Mouse (Mus musculus) adrenal gland, postnatal 25 days (tissue): ENCODE results near the gene Uba3. TPM values are rescaled to one million over a fixed set of nuclear protein-coding genes. Genes with fewer than 3 reads are reported as not detected.

Source experiments
- DNase-seq: peaks from one replicate; pipeline ENCODE4 v3.0.0; 2021; ENCODE audit warnings: mixed read lengths
- long read RNA-seq: library from polyadenylated mRNA; stranded (forward); transcript quantifications from one replicate; pipeline ENCODE4 v2.0.0, GENCODE M21; 2021
- total RNA-seq: library from RNA; stranded (reverse); gene quantifications from 2 replicates; pipeline ENCODE4 v1.2.3, GENCODE M21; 2021

Gene Uba3
- 59.7 and 61.6 TPM in 2 replicates for total RNA-seq
- long read RNA-seq, transcript Uba3-201 (18 exons, 2,257 nt): major isoform, 40 of 67 reads
- long read RNA-seq, transcript Uba3-202 (17 exons, 2,465 nt): minor isoform, 12 of 67 reads
- long read RNA-seq, partial matches to known transcripts: 7 of 67 reads
- long read RNA-seq, other reads (novel, unspliced or antisense): 6 of 67 reads

DNA sequence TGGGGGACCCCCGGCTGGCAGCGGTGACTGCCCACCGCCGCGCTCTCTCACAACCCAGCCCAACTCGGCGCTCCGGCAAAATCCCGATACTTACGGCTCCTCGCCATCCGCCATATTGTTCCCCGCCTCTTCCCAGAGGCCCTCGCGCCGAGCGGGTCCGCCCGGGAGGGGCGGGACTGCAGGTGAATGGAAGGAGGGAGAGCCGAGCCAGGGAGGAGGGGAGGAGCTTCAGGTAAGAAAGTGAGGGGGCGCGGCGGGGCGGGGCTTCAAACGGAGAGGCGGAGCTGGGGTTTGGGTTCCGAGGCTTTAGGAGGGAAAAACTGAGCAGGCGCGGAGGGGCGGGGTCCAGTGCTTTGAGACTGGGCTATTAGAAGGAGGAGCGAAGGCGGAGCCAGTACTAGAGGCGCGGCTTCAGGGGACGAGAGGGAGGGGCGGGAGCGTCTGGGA is at the start of gene Uba3:
Gene Uba3 (minus strand): TSS at position 209 of the 447 bp plus-strand sequence.
- peak; percentile 100 for DNase-seq

DNA sequence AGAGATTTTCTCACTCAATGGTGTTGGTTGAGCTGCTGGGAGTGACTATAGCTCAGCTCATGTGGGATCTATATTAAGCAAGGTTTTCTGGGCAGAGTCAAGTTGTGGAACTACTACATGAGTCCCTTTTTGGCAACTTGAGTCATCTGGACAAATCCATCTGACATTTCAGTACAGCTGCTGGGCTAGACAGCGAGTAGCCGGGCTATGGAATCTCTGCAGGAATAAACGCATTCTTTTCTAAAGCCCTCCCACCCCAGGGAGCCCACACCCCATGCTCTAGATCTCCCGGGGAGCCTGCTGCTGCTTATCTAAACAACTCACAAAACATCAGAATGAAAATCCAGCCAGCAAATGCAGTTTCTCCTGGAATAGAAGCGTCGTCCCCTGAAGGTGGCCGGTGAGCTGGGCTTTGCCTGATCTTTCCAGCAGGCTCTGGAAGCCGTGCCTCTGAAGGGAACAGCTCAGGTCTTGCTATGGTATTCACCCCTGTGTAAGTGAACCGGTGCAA is 47.3 kb upstream of the Uba3 start, which contains the start of gene Lmod3:
Gene Lmod3 (minus strand): TSS at position 49 of the 511 bp plus-strand sequence.
- DNase-seq: no peak

DNA sequence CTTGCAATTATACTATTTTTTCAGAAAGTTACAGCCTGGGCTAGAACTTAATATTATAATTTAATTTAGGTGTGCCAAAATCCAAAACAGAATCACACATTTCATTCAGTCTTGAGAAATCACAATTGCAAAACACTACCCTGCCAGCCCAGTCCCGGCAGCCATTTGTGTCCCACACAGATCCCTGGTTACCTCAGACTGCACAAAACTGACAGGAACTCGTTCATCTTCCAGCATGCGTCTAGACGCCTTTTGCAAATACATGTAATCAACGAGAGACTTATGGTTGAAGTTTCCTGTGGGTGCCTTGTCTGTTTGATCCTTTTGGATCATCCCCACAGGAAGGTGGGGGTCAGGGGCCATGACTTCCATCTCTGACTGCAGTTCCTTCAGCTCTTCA is 46.6 kb upstream of the Uba3 start:
- no peak for DNase-seq

DNA sequence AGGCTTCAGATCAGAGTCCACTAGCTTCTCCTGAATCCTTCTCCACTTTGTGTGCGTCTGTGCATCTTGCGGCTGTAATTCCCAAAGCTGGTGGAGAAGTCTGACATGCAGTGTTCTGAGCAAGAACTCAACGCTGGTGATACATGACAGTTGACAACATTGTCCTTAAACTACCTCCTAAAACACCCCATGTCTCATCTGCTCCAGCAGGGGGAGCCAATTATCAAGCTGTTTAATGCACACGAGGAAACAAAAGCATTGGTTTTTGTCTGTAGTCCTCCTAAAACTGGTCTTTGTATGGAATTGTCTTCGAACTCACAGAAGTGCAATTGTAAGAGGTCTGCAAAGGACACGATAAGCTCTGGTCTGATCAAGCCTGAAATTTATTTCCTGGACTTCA is 45.5 kb upstream of the Uba3 start:
- DNase-seq: peak; percentile 33

DNA sequence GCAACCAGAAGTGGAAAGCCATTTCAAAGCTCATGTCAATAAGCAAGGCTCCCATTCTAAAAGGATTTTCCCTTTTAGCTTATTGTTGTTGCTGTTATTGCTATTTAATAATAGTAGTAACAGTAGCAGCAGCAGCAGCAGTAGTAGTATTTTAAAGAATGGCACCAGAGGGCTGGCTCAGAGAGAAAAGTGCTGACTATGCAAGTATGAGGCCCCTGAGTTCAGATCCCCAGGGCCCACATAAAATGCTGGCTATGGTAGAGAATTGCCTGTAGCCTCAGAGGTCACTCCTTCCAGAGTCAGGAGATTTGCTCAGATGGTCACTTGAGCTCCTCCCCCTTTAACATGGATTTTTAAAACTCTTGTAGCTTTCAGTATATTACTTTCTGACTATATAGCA is 39.8 kb upstream of the Uba3 start:
- no peak for DNase-seq

DNA sequence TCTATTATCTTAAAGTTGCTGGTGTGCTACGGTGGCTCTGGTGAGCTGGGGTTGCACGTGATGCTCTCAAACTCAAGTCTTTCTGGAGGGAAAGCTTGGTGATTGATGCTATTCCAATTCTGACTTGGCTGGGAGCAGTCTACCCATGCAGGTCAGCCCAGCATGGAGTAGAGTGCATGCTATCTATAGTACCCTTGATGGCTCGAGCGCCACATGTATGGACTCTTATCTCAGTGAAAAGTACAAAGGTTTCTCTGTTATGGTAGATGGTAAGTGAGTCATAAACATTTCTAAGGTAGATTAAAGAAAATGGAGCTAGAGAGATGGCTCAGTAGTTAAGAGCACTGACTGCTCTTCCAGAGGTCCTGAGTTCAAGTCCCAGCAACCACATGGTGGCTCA is 37.1 kb upstream of the Uba3 start:
- DNase-seq: no peak

DNA sequence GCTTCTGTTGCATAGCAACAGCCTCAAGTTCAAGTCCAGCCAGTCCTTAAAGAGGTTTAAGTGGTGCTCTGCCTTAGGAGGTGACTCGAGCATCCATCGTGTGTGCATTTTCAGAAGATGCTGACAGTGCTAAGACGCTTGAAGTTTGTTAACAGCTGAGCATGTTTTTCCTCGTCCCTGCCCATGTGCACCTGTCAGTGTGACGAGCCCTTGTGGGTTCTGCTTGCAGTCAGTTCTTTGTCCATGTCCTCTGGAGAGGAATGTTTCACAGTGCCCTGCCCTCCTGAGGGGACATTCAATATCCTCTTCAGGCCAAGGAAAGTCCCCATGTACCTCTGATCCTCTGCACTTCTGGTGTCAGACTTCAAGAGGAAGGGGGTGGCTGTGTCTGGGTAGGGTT is 34.6 kb upstream of the Uba3 start:
- DNase-seq: no peak

DNA sequence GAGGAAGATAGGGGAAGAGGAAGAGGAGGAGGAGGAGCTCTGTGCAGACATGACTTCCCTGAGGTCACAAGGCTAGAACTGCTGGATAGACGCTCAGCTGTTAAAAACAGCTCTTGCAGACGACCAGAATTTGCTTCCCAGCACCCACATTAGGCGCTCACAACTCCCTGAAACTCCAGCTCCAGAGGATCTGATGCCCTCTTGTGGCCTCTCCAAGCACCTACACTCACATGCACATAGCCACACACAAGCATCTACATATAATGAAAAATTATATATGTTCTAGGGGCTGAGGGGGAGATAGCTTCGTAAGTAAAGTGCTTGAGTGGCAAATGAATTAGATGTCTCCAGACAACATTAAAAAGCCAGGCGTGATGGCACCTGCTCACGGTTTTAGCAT is 33.9 kb upstream of the Uba3 start:
- no peak for DNase-seq

DNA sequence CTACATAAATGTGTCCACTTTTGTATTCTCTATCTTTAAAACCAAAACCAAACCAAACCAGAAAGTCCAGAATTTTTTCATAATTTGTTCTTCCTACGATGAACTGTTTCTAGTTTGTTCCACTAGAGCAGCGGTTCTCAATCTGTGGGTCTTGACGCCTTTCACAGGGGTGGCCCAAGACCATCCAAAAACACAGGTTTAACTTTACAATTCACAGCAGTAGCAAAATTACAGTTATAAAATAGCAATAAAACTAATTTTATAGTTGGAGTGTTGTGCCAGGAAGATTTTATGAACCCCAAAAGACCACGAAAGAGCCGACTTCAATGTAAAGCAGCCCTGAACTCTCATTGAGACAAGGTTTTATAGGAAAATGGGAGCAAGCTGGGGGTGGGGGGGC is 30.6 kb upstream of the Uba3 start:
- DNase-seq: no peak

DNA sequence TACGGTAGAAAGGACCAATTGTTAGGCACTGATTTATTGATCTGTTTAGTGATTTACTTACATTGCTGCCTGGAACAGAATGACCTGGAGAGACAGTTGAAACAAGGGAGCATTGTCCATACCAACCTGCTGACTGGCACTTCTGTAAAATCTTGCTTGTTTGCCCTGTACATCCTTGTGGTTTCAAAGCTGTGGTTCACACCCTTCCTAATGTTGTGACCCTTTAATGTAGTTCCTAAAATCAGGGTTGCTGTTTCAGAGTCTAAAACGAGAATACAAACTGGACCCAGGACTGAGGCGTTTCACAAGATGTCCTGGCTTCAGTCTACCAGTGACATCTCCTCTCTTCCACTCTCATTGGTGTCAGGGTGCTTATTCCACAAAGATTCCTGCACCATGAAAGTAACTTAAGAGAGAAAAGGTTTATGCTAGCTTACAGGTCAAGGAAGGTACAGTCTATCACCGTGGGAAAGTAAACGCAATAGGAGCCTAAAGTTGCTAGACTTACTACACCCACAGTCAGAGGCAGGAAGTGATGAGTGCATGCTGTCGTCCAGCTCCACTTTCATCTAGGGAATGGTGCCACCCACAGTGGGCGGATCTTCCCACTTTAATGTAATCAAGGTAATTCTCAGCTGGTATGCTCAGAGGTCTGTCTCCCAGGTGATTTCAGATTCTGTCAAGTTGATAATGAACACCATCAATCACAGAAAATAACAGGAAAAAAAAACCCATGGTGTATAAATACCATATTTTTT is 29.6 kb upstream of the Uba3 start:
- DNase-seq: no peak

DNA sequence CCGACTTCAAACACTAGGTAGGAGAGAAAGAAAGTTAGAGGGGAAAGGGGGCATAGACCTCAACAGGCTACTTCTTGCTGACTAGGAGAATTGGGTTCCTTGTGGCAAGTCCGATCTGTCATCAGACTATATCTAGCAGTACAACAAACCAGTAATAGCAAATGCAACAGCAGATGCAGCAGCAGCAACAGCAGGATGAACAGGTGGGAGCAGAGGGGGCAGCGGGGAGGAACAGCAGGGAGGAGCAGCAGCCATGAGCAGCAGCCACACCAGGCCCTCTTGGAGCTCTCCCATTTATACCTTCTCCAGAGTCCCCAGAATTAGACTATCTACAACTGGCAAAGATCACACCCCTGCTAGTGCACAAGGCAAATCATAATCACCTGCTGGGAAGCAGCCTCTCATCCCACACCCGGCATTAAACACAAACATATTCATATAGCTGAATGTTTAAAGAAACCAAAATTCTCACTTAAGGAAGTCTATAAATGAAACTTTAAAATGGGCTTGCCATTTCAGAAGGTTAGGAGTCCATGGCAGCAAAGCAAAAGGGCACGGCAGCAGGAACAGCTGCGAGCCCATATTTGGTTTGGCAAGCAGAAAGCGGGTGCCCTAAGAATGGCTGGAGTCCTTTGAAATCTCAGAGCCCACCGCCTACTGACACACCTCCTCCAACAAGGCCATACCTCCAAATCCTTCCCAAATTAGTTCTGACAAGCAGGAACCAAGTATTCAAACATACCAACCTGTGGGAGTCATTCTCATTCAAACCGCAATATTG is 21.8 kb upstream of the Uba3 start:
- no peak for DNase-seq

DNA sequence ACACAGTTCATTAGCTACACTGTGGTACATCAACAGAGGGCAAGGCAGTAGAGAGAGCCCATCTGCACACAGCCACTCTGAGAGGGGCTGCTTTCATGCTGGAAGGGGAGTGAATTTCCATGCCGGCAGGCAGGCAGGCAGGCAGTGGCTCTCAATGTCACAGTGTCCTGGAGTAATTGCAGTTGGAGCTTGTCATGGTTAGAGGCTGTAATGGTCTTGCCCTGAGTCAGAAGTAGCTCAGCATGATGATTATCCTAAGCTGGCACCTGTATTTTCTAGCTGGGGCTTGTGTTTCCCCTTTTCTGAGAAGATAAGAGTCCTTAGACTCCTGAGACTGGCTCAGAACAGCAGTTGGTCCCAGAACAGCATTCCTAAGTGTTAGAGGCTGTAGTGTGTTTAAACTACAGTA is 20.6 kb upstream of the Uba3 start:
- no peak for DNase-seq

DNA sequence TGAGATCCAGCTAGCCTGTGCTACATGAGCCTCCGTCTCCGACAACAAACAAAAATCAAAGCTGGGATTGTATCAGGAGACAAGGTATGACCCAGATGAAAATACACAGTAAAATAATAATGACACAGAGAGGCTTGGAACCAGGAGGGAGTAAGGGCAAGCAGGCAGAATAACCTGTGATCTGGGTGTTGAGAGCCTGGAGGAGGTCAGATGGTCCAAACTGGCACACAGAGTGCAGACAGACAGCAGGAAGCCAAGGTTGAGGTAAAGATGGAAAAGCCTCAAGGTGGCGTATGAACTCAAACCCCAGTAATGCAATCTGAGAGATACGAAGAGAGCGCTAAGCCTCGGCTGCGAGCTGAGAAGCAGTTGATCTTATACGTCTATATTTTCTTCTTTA is 19.1 kb upstream of the Uba3 start:
- DNase-seq: no peak

DNA sequence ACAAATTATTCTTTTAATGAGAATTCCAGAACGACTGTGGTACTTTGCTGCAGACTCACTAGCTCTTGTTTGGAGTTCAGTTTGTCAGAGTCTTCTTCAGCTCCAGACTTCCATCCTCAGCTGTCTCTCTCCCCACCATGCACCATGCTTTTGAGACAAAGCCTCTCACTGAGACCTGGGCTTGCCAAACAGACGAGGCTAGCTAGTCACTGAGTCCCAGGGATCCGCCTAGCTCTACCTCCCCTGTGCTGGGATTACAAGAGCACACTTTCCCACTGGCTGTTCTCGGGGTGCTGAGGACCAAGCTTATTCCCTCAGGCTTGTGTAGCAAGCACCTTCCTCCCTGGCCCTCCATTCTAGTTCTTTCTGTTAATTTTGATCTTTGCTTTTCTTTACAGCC is 18.1 kb upstream of the Uba3 start:
- DNase-seq: no peak

DNA sequence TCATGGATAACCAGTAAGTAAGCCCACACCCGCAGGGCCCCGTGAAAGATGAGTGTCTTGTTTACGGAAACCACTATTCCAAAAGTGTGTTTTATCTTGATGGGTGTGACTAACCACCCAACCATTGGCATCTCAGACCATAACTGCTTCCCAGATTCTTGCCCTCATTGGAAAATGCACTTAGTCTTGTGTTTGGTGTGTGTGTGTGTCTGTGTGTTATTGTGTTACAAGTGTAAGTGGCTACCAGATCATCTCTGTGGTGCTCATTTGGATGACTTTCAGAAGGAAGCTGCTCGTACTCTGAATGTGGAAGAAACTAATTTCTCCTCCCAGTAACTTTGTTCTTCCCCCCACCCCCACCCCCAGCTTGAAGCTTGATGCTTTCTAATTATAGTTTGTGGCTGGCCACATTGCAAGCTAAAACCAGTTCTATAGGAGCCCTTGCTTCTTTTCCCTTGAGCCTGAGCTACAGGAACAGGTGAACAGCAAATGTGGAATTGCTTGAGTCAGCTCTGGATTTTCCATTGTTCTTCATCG is 17.6 kb upstream of the Uba3 start:
- no peak for DNase-seq

DNA sequence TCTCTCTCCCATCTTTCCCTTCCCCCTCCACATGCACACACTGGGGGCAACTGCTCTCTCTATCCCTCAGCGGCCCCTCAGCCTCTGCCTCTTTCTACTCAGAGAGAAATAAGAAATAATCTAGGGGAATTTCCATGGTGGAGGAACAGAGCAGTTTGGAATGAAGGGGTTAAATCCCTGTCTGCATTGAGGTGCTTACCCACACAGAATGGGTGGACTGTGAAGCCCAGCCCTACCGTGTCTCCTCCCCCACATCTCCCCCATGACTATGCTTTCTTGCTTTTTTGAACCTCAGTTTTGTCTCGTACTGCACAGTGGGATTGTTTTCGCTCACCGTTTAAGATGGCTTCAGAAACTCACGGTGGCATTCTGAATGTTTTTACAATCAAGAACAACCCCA is 16.9 kb upstream of the Uba3 start:
- no peak for DNase-seq

DNA sequence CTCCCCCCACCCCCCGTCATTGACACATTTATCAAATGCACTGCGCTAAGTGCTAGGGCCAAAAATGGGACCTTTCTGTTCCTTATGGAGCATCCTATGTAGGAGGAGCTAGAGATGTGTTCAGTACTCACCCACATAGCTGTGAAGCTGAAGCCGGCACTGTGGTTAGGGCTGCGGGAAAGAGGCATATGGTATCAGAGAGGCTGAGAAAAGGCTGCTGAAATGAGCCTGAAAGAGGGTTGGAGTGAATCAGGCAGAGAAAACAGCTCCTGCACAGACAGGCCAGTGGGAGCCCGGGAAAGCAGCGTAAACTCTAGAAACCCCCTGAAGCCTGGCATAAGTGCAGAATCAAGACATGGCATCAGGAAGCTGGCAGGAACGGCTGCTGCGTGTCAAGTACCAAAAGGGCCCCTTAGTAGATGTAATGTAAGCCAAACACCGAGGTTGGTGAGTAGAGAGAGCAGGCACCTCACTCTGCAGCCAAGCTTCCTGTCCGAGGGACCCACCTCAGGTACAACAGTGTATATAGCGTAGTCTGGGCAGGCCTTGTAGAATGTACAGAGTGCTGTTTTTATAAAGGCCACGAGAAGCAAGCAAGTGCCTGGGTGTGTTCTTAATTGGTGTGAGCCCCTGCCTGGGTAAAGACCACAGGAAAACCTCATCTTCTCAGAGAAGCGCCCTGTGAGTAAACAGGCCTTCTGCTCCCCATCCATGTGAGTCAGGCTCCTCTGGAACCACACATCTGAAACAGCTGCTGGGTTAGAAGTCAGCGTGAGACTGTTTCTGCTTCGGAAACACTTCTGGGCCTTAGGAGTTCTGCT is 16.0 kb upstream of the Uba3 start:
- DNase-seq: no peak

DNA sequence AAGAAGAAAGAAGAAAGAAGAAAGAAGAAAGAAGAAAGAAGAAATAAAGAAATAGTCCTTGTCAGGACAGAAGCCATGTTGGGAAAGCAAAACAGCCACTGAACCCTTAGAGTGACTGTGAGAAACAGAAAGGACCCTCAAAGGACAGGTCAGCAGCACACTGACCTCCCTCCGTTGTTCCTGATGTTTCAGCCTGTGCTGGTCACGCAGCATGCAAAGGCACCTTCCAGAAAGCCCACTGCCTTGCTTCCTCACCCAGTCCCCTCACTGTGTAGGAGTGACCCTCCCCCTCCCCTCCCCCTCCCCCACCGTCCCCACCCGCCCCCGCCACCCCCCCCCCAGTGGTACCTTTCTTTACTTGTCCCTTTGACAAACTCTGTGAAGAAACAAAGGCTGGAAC is 15.2 kb upstream of the Uba3 start:
- DNase-seq: no peak

DNA sequence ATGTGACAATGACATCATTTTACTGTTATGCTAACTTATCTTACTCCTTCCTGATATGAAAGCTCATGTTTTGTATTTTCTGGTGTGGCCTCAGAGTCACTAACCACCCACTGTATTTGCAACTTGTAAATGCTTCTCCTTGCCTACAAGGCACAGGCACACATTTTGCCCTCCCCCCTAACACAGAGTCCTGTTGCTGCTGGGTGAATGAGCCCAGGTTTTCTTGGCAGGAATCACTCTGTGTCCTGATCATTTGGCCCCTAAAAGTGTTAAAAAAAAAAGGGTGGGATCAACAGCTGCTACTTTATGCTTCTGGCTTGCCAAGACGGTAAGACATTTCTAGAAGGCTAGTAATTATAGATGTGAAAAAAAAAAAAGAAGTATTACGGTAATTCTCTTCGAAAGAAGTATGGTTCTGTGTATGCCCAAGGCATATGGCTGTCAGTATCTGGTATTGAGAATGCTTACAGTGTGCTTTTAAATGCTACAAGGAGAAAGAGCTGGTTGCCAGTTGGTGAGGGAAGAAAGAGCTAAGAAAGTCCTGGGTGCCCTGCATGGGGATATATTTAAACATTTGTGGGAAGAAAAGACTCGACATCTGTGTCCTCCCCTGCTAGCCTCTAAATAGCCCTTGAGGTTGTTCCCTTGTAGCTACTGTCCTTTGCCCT is 10.8 kb upstream of the Uba3 start:
- no peak for DNase-seq

DNA sequence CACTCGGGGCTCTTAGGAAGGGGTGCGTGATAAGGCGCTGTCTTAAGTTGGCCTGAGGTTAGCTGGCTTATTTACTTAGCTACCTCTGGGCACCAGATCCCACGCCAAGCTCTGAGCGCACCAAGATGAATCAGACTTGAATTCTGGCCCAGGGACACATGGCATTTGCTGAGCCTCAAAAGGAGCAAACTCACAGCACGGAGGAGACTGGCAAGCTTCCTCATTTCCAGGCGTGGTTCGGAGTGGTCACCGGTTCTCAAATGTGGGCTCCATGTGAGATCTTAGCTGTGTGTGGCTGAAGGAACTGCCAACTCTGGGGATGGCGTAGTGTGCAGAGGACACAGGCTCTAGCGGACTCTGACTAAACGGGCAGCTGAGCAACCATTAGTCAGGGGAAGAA is 6.5 kb upstream of the Uba3 start:
- DNase-seq: peak; percentile 61

DNA sequence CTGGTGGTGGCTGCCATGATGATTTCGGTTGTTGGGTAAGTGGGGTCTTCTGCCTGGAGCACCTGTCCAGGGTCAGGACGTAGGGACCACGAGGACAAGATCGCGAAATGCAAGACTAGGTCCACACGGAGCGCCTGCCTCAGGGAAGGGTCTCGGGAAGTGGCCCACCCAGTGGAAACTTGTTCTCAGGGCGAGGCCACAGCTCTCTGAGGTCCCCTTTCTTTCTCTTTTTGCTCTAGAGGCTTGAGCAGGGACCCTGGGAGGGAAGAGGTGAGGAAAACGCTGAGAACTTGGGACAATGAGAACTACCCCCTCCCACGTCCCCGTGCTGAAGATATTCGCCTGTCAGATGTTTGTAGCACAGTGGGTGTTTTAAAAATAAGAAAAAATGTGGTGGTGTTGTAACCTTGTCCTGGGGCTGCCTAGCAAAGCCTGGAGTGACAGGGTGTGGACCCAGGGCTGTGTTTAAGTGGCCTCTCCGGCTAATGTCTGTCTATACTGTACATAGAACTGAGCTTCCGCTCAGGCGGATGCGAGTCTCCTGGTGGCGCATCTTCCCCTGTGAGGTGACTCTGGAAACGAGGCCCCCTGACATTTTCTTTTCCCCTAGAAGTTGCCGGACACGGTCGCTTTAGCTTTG is 5.6 kb upstream of the Uba3 start:
- DNase-seq: peak; percentile 16
